Mouse (Mus musculus) lung, embryonic 16.5 days (tissue): ENCODE measurements around the gene Plcg2. TPM values are rescaled to one million over a fixed set of nuclear protein-coding genes. Genes with fewer than 3 reads are reported as not detected.

Experiments used
- ATAC-seq: fragments of 200-750 bp; cut with Nextera tagmentation; 2 replicates; pipeline ENCODE4 v1.8.0; 2017; ENCODE audit warnings: low read depth, mild to moderate bottlenecking, moderate library complexity
- H3K27ac ChIP-seq: fragments of 300-500 bp; sonication (generic); 2 replicates; pipeline ENCODE4 v1.5.1; 2014; ENCODE audit warnings: mild to moderate bottlenecking, control low read depth, low read length
- H3K27me3 ChIP-seq: fragments of 300-500 bp; sonication (generic); 2 replicates; pipeline ENCODE4 v1.6.1; 2014; ENCODE audit warnings: low read depth, low read length, mixed read lengths; ENCODE audit not compliant: control insufficient read depth, insufficient read depth
- H3K36me3 ChIP-seq: fragments of 300-500 bp; sonication (generic); 2 replicates; pipeline ENCODE4 v1.6.1; 2014; ENCODE audit warnings: low read length; ENCODE audit not compliant: control insufficient read depth, insufficient read depth
- H3K4me1 ChIP-seq: fragments of 300-500 bp; sonication (generic); replicated peaks from 2 replicates; pipeline ENCODE4 v1.6.1; 2014; ENCODE audit warnings: low read length, mixed read lengths; ENCODE audit not compliant: control insufficient read depth, insufficient read depth
- H3K4me2 ChIP-seq: fragments of 300-500 bp; sonication (generic); 2 replicates; pipeline ENCODE4 v1.6.1; 2014; ENCODE audit warnings: low read depth, low read length, control low read depth
- H3K4me3 ChIP-seq: fragments of 300-500 bp; sonication (generic); 2 replicates; pipeline ENCODE4 v1.5.1; 2014; ENCODE audit warnings: mild to moderate bottlenecking, low read length, control low read depth
- H3K9ac ChIP-seq: fragments of 300-500 bp; sonication (generic); 2 replicates; pipeline ENCODE4 v1.6.1; 2014; ENCODE audit warnings: low read length, control low read depth
- H3K9me3 ChIP-seq: fragments of 300-500 bp; sonication (generic); 2 replicates; pipeline ENCODE4 v1.6.1; 2016; ENCODE audit warnings: low read length; ENCODE audit not compliant: control insufficient read depth
- WGBS: fragments of 180-500 bp; shearing (Covaris S2); extraction: QIAGEN DNeasy Blood & Tissue Kit; methylation state at CpG from one replicate; pipeline ENCODE4 v1.1.7; 2014; 5-methylcytosine and 5-hydroxymethylcytosine counted together
- polyA plus RNA-seq: library from polyadenylated mRNA; unstranded; fragments of >200 nt; fragmentation: Nextera tagmentation; extraction: Ambion mirVana; gene quantifications from 2 replicates; pipeline ENCODE4 v1.2.1, GENCODE M21; 2015

The Plcg2 gene
- 4.3 and 5.0 TPM in 2 replicates for polyA plus RNA-seq

GRCm38 (mm10) chr8:117498179-117498914 lies at the start of gene Plcg2:
Plcg2 (plus strand) TSS chr8:117498291.
- peak; percentile 79 for ATAC-seq
- Histone ChIP-seq H3K9ac (peak within 1 kb of the TSS; percentile 68), H3K9me3 (no peaks in the 10 kb centered on the region), H3K27ac (no peak within 1 kb of the TSS), H3K4me3 (peak within 1 kb of the TSS; percentile 65), H3K4me2 (peak within 1 kb of the TSS; percentile 99), H3K4me1 (peaks cover 3% of the 10 kb centered on the region; the same call in 1 of the 2 replicates), H3K27me3 (peaks cover 18% of the 10 kb centered on the region), H3K36me3 (no peaks in the 10 kb centered on the region)
- WGBS = under 1% methylated on average over 62 of the region's 62 CpGs

GRCm38 (mm10) chr8:117451072-117451471 lies 47.0 kb upstream of the Plcg2 start:
- peaks cover 20% of the 10 kb centered on the region for H3K36me3 ChIP-seq
- no peak overlapping the region for H3K9ac ChIP-seq
- WGBS = 70% methylated on average over 9 of the region's 9 CpGs
- H3K9me3 ChIP-seq = no peaks in the 10 kb centered on the region
- no peaks in the 10 kb centered on the region for H3K27me3 ChIP-seq
- no peak overlapping the region for H3K4me2 ChIP-seq
- no peaks in the 10 kb centered on the region for H3K4me1 ChIP-seq
- H3K27ac ChIP-seq = no peak overlapping the region
- ATAC-seq = no peak
- H3K4me3 ChIP-seq = no peak overlapping the region

GRCm38 (mm10) chr8:117453974-117454373 lies 44.1 kb upstream of the Plcg2 start:
- H3K4me3 ChIP-seq = no peak overlapping the region
- no peaks in the 10 kb centered on the region for H3K9me3 ChIP-seq
- ATAC-seq = no peak
- no peaks in the 10 kb centered on the region for H3K27me3 ChIP-seq
- peaks cover 24% of the 10 kb centered on the region for H3K36me3 ChIP-seq
- 82% methylated on average over 6 of the region's 6 CpGs for WGBS
- no peak overlapping the region for H3K9ac ChIP-seq
- no peak overlapping the region for H3K4me2 ChIP-seq
- H3K27ac ChIP-seq = no peak overlapping the region
- no peaks in the 10 kb centered on the region for H3K4me1 ChIP-seq

GRCm38 (mm10) chr8:117454516-117455116 lies 43.5 kb upstream of the Plcg2 start:
- no peak overlapping the region for H3K4me3 ChIP-seq
- H3K9me3 ChIP-seq = no peaks in the 10 kb centered on the region
- H3K27me3 ChIP-seq = no peaks in the 10 kb centered on the region
- WGBS = 90% methylated on average over 14 of the region's 14 CpGs
- H3K4me1 ChIP-seq = no peaks in the 10 kb centered on the region
- H3K9ac ChIP-seq = no peak overlapping the region
- no peak for ATAC-seq
- H3K4me2 ChIP-seq = no peak overlapping the region
- peaks cover 22% of the 10 kb centered on the region for H3K36me3 ChIP-seq
- no peak overlapping the region for H3K27ac ChIP-seq

GRCm38 (mm10) chr8:117455701-117456100 lies 42.4 kb upstream of the Plcg2 start:
- no peaks in the 10 kb centered on the region for H3K4me1 ChIP-seq
- no peak for ATAC-seq
- no peaks in the 10 kb centered on the region for H3K9me3 ChIP-seq
- no peak overlapping the region for H3K4me2 ChIP-seq
- no peak overlapping the region for H3K27ac ChIP-seq
- peaks cover 22% of the 10 kb centered on the region for H3K36me3 ChIP-seq
- H3K9ac ChIP-seq = no peak overlapping the region
- no peaks in the 10 kb centered on the region for H3K27me3 ChIP-seq
- H3K4me3 ChIP-seq = no peak overlapping the region
- 90% methylated on average over 6 of the region's 6 CpGs for WGBS

- no peak overlapping the region for H3K27ac ChIP-seq
- no peak overlapping the region for H3K9ac ChIP-seq
- peak; percentile 32; the same call in 1 of the 2 replicates for ATAC-seq
- no peak overlapping the region for H3K4me3 ChIP-seq
- no peaks in the 10 kb centered on the region for H3K27me3 ChIP-seq
- peaks cover 11% of the 10 kb centered on the region for H3K36me3 ChIP-seq
- H3K9me3 ChIP-seq = no peaks in the 10 kb centered on the region
- 54% methylated on average over 5 of the region's 5 CpGs for WGBS
- no peaks in the 10 kb centered on the region for H3K4me1 ChIP-seq
- no peak overlapping the region for H3K4me2 ChIP-seq
These were observed 39.7 kb upstream of the Plcg2 start for GRCm38 (mm10) chr8:117458440-117458839.

GRCm38 (mm10) chr8:117462701-117463284 lies 35.3 kb upstream of the Plcg2 start:
- Histone ChIP-seq H3K4me3 (no peak overlapping the region), H3K4me1 (no peaks in the 10 kb centered on the region), H3K4me2 (no peak overlapping the region), H3K27ac (no peak overlapping the region), H3K27me3 (no peaks in the 10 kb centered on the region), H3K9me3 (no peaks in the 10 kb centered on the region), H3K36me3 (0 out of 2 replicates have a peak, but pooled peaks cover 2% of the 10 kb centered on the region), H3K9ac (no peak overlapping the region)
- WGBS = 50% methylated on average over 11 of the region's 11 CpGs
- ATAC-seq = no peak

- Histone ChIP-seq H3K4me3 (no peak overlapping the region), H3K9me3 (no peaks in the 10 kb centered on the region), H3K9ac (no peak overlapping the region), H3K4me1 (no peaks in the 10 kb centered on the region), H3K27me3 (no peaks in the 10 kb centered on the region), H3K27ac (no peak overlapping the region), H3K4me2 (no peak overlapping the region), H3K36me3 (no peaks in the 10 kb centered on the region)
- WGBS = 94% methylated on average over 6 of the region's 6 CpGs
- ATAC-seq = no peak
These were observed 33.6 kb upstream of the Plcg2 start for GRCm38 (mm10) chr8:117464525-117464924.

GRCm38 (mm10) chr8:117465250-117465649 lies 32.8 kb upstream of the Plcg2 start:
- Histone ChIP-seq H3K27ac (no peak overlapping the region), H3K36me3 (no peaks in the 10 kb centered on the region), H3K4me2 (no peak overlapping the region), H3K4me3 (no peak overlapping the region), H3K9me3 (no peaks in the 10 kb centered on the region), H3K9ac (no peak overlapping the region), H3K27me3 (no peaks in the 10 kb centered on the region), H3K4me1 (peaks cover 6% of the 10 kb centered on the region; the same call in 1 of the 2 replicates)
- peak; percentile 78 for ATAC-seq
- 26% methylated on average over 5 of the region's 5 CpGs for WGBS
